Mouse (Mus musculus): ENCODE measurements around the gene Rnf207. TPM values are rescaled to one million over a fixed set of nuclear protein-coding genes. Genes with fewer than 3 reads are reported as not detected.
A peak's percentile ranks its signal among the peaks of the same experiment; 100 is the strongest.

Gene Rnf207
- total and polyA plus RNA-seq, 2 experiments from 2014 or later, result 109 to 226 TPM

- H3K36me3 ChIP-seq (replicated peaks; ENCODE audit: control insufficient read depth, insufficient read depth, low read length), result no peaks in the 10 kb centered on the region
- H3K4me2 ChIP-seq (ENCODE audit: low read depth, low read length), result no peak overlapping the region
- no peak overlapping the region for H3K27ac ChIP-seq (ENCODE audit: low read depth)
- no peak overlapping the region for H3K4me3 ChIP-seq (ENCODE audit: low read depth, low read length)
- 0 out of 2 replicates have a peak, but pooled peaks cover 7% of the 10 kb centered on the region for H3K4me1 ChIP-seq (ENCODE audit: control insufficient read depth, insufficient read depth)
- ATAC-seq (ENCODE audit: insufficient read depth, low read depth), result no peak
- WGBS, result 41% methylated on average over 12 of the region's 12 CpGs
- no peaks in the 10 kb centered on the region for H3K9me3 ChIP-seq (replicated peaks; ENCODE audit: control insufficient read depth, low read length)
- H3K9ac ChIP-seq (replicated peaks; ENCODE audit: low read depth, low read length), result no peak overlapping the region
- DNase-seq (ENCODE audit: low spot score), result no peak
- TF ChIP-seq EP300 (IDR thresholded peaks at IDR 0.05; ENCODE audit: low read depth) (no peak), CTCF (IDR thresholded peaks at IDR 0.05; ENCODE audit: low read depth) (no peak)
- peaks cover 55% of the 10 kb centered on the region for H3K27me3 ChIP-seq (ENCODE audit: control insufficient read depth, insufficient read depth, low read length)
Measured at GRCm38 (mm10) chr4:152292102-152292765, 26.6 kb downstream of the Rnf207 start.

GRCm38 (mm10) chr4:152291562-152291961, 27.2 kb downstream of the Rnf207 start, which contains the start of gene Hes3:
TSS of gene Hes3 (minus strand) at chr4:152291662.
- peaks cover 61% of the 10 kb centered on the region for H3K27me3 ChIP-seq (ENCODE audit: control insufficient read depth, insufficient read depth, low read length)
- no peaks in the 10 kb centered on the region for H3K36me3 ChIP-seq (replicated peaks; ENCODE audit: control insufficient read depth, insufficient read depth, low read length)
- H3K9ac ChIP-seq (replicated peaks; ENCODE audit: low read depth, low read length), result no peak within 1 kb of the TSS
- 0 out of 2 replicates have a peak within 1 kb of the TSS, but pooled peaks have one; percentile 12 for H3K4me2 ChIP-seq (ENCODE audit: low read depth, low read length)
- H3K9me3 ChIP-seq (replicated peaks; ENCODE audit: control insufficient read depth, low read length), result no peaks in the 10 kb centered on the region
- 0 out of 2 replicates have a peak, but pooled peaks cover 7% of the 10 kb centered on the region for H3K4me1 ChIP-seq (ENCODE audit: control insufficient read depth, insufficient read depth)
- ATAC-seq (ENCODE audit: insufficient read depth, low read depth) (no peak), DNase-seq (ENCODE audit: low spot score) (no peak)
- WGBS, result 37% methylated on average over 6 of the region's 6 CpGs
- peak within 1 kb of the TSS; percentile 18; the same call in 1 of the 2 replicates for H3K4me3 ChIP-seq (ENCODE audit: low read depth, low read length)
- H3K27ac ChIP-seq (ENCODE audit: low read depth), result no peak within 1 kb of the TSS
- no peak for TF ChIP-seq CTCF (IDR thresholded peaks at IDR 0.05; ENCODE audit: low read depth)
- no peak for TF ChIP-seq EP300 (IDR thresholded peaks at IDR 0.05; ENCODE audit: low read depth)

GRCm38 (mm10) chr4:152290991-152291390, 27.8 kb downstream of the Rnf207 start:
- H3K9me3 ChIP-seq (replicated peaks; ENCODE audit: control insufficient read depth, low read length), result no peaks in the 10 kb centered on the region

GRCm38 (mm10) chr4:152290385-152290784, 28.4 kb downstream of the Rnf207 start:
- H3K4me3 ChIP-seq (ENCODE audit: low read depth, low read length), result peak overlapping the region; percentile 18; the same call in 1 of the 2 replicates
- ATAC-seq (ENCODE audit: insufficient read depth, low read depth), result no peak

More at GRCm38 (mm10) chr4:152290991-152291390, 27.8 kb downstream of the Rnf207 start:
- H3K9ac ChIP-seq (replicated peaks; ENCODE audit: low read depth, low read length), result no peak overlapping the region
- H3K4me1 ChIP-seq (ENCODE audit: control insufficient read depth, insufficient read depth), result 0 out of 2 replicates have a peak, but pooled peaks cover 4% of the 10 kb centered on the region
- DNase-seq (ENCODE audit: low spot score) (no peak), ATAC-seq (ENCODE audit: insufficient read depth, low read depth) (no peak)
- TF ChIP-seq EP300 (IDR thresholded peaks at IDR 0.05; ENCODE audit: low read depth), result no peak
- no peak for TF ChIP-seq CTCF (IDR thresholded peaks at IDR 0.05; ENCODE audit: low read depth)
- no peak overlapping the region for H3K4me2 ChIP-seq (ENCODE audit: low read depth, low read length)
- H3K27me3 ChIP-seq (ENCODE audit: control insufficient read depth, insufficient read depth, low read length), result peaks cover 67% of the 10 kb centered on the region
- H3K36me3 ChIP-seq (replicated peaks; ENCODE audit: control insufficient read depth, insufficient read depth, low read length), result no peaks in the 10 kb centered on the region
- no peak overlapping the region for H3K4me3 ChIP-seq (ENCODE audit: low read depth, low read length)
- 31% methylated on average over 11 of the region's 11 CpGs for WGBS
- no peak overlapping the region for H3K27ac ChIP-seq (ENCODE audit: low read depth)

GRCm38 (mm10) chr4:152288398-152288945, 30.3 kb downstream of the Rnf207 start:
- peaks cover 86% of the 10 kb centered on the region for H3K27me3 ChIP-seq (ENCODE audit: control insufficient read depth, insufficient read depth, low read length)
- H3K4me1 ChIP-seq (ENCODE audit: control insufficient read depth, insufficient read depth), result 0 out of 2 replicates have a peak, but pooled peaks cover 4% of the 10 kb centered on the region
- no peaks in the 10 kb centered on the region for H3K9me3 ChIP-seq (replicated peaks; ENCODE audit: control insufficient read depth, low read length)
- WGBS, result 58% methylated on average over 18 of the region's 18 CpGs
- no peak for TF ChIP-seq EP300 (IDR thresholded peaks at IDR 0.05; ENCODE audit: low read depth)
- TF ChIP-seq CTCF (IDR thresholded peaks at IDR 0.05; ENCODE audit: low read depth), result no peak
- no peak overlapping the region for H3K4me2 ChIP-seq (ENCODE audit: low read depth, low read length)
- no peak for ATAC-seq (ENCODE audit: insufficient read depth, low read depth)
- no peak for DNase-seq (ENCODE audit: low spot score)
- H3K9ac ChIP-seq (replicated peaks; ENCODE audit: low read depth, low read length), result no peak overlapping the region
- no peak overlapping the region for H3K4me3 ChIP-seq (ENCODE audit: low read depth, low read length)
- no peaks in the 10 kb centered on the region for H3K36me3 ChIP-seq (replicated peaks; ENCODE audit: control insufficient read depth, insufficient read depth, low read length)
- no peak overlapping the region for H3K27ac ChIP-seq (ENCODE audit: low read depth)

More at GRCm38 (mm10) chr4:152290385-152290784, 28.4 kb downstream of the Rnf207 start:
- H3K4me2 ChIP-seq (ENCODE audit: low read depth, low read length), result 0 out of 2 replicates have a peak overlapping the region, but pooled peaks have one; percentile 12
- DNase-seq (ENCODE audit: low spot score), result no peak
- H3K27ac ChIP-seq (ENCODE audit: low read depth), result no peak overlapping the region
- H3K4me1 ChIP-seq (ENCODE audit: control insufficient read depth, insufficient read depth), result 0 out of 2 replicates have a peak, but pooled peaks cover 4% of the 10 kb centered on the region
- 1% methylated on average over 33 of the region's 39 CpGs for WGBS
- no peak overlapping the region for H3K9ac ChIP-seq (replicated peaks; ENCODE audit: low read depth, low read length)
- H3K36me3 ChIP-seq (replicated peaks; ENCODE audit: control insufficient read depth, insufficient read depth, low read length), result no peaks in the 10 kb centered on the region
- peaks cover 71% of the 10 kb centered on the region for H3K27me3 ChIP-seq (ENCODE audit: control insufficient read depth, insufficient read depth, low read length)
- no peaks in the 10 kb centered on the region for H3K9me3 ChIP-seq (replicated peaks; ENCODE audit: control insufficient read depth, low read length)
- TF ChIP-seq CTCF (IDR thresholded peaks at IDR 0.05; ENCODE audit: low read depth) (no peak), EP300 (IDR thresholded peaks at IDR 0.05; ENCODE audit: low read depth) (no peak)
